Mouse (Mus musculus) kidney, embryonic 14.5 days (tissue): Measurements from ENCODE around the gene Shank2. TPM values are rescaled to one million over a fixed set of nuclear protein-coding genes. Genes with fewer than 3 reads are reported as not detected.

Experiments
- microRNA-seq: library from miRNA; unstranded; fragments of <30 nt; microRNA quantifications from one replicate; pipeline ENCODE4, GENCODE M21; 2016
- polyA plus RNA-seq: library from polyadenylated mRNA; unstranded; fragments of >200 nt; fragmentation: Nextera tagmentation; extraction: Ambion mirVana; gene quantifications from 2 replicates; pipeline ENCODE4 v1.2.1, GENCODE M21; 2014

Gene Shank2
- polyA plus RNA-seq, 1 experiment from 2014 or later = 3.3 TPM

Small RNA genes lying within 50 kb of the gene (microRNA-seq; reads per million reads assigned to microRNA genes)
- gene Mir3105 = 28.8 reads per million, percentile 39 among the genes with 10 or more reads in this experiment

Other genes with a start within 250 kb of the Shank2 start
- 18.7 and 30.7 TPM in 2 replicates for gene Osbpl5, start 244.9 kb upstream of the Shank2 start, polyA plus RNA-seq
- not detected in 2 replicates for gene Mrgprg, start 234.9 kb upstream of the Shank2 start, polyA plus RNA-seq
- gene Mrgpre, start 217.4 kb upstream of the Shank2 start, polyA plus RNA-seq = 0.86 and 1.8 TPM in 2 replicates
- 5.2 and 9.6 TPM in 2 replicates for gene Nadsyn1, start 179.1 kb upstream of the Shank2 start, polyA plus RNA-seq
- 25.5 and 42.5 TPM in 2 replicates for gene Dhcr7, start 178.8 kb upstream of the Shank2 start, polyA plus RNA-seq
- not detected in 2 replicates for gene Gm498, start 135.1 kb upstream of the Shank2 start, polyA plus RNA-seq